Mouse (Mus musculus): Measurements from ENCODE around the gene Tenm2. TPM values are rescaled to one million over a fixed set of nuclear protein-coding genes. Genes with fewer than 3 reads are reported as not detected.

Gene Tenm2
- polyA plus RNA-seq, 1 experiment from 2014 or later: 5.1 TPM

DNA sequence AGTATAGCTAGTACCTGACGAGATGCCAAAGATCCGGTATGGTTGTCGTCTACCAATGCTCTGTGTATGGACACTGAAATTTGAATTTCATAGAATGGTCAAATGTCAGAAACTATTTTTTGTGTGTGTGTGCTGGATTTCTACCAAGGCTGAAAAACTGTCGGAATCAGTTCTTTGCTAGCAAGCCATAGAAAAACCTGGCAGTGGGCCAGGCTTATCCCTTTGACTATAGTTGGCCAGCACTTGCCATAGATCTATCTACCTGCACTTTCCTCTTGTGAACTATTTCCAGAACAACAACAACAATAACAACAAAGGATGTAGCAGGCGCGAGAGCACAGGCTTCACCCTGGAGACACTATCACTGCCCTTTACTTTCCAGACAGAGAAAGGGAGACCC lies 1098.5 kb downstream of the Tenm2 start:
- H3K4me1 ChIP-seq: no peaks in the 10 kb centered on the region
- no peak overlapping the region for H3K4me3 ChIP-seq
- H3K36me3 ChIP-seq: no peaks in the 10 kb centered on the region
- H3K9me3 ChIP-seq: no peaks in the 10 kb centered on the region
- 81% methylated on average over 6 of the region's 6 CpGs for WGBS
- no peak overlapping the region for H3K4me2 ChIP-seq
- no peak overlapping the region for H3K9ac ChIP-seq
- H3K27ac ChIP-seq: no peak overlapping the region
- no peaks in the 10 kb centered on the region for H3K27me3 ChIP-seq
- ATAC-seq (ENCODE audit: insufficient number of reproducible peaks, insufficient read depth, low FRiP score, low TSS enrichment, low read depth): no peak

DNA sequence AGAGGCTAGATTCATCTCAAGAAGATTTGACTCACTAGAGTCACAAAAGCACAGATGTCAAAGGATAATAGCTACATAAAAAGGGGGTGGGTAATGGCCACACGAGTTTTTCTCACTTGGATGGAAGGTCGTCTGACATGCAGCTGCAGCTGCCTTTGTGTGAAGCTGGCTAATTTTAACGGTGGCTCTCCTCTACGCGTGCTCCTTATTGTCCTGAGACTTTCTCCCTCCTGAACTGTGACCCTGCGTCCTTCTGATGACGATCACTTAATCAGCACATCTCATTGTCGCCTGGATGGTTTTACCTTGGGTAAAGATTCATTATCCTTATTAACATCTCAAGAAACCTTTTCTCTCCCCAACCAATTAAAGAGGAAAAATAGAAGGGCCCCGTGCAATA lies 1101.1 kb downstream of the Tenm2 start:
- no peak overlapping the region for H3K27ac ChIP-seq
- H3K9ac ChIP-seq: no peak overlapping the region
- H3K4me1 ChIP-seq: peaks cover 7% of the 10 kb centered on the region; the same call in 1 of the 2 replicates
- no peaks in the 10 kb centered on the region for H3K36me3 ChIP-seq
- H3K9me3 ChIP-seq: no peaks in the 10 kb centered on the region
- no peaks in the 10 kb centered on the region for H3K27me3 ChIP-seq
- H3K4me3 ChIP-seq: no peak overlapping the region
- WGBS: 70% methylated on average over 9 of the region's 9 CpGs
- H3K4me2 ChIP-seq: no peak overlapping the region
- no peak for ATAC-seq (ENCODE audit: insufficient number of reproducible peaks, insufficient read depth, low FRiP score, low TSS enrichment, low read depth)

DNA sequence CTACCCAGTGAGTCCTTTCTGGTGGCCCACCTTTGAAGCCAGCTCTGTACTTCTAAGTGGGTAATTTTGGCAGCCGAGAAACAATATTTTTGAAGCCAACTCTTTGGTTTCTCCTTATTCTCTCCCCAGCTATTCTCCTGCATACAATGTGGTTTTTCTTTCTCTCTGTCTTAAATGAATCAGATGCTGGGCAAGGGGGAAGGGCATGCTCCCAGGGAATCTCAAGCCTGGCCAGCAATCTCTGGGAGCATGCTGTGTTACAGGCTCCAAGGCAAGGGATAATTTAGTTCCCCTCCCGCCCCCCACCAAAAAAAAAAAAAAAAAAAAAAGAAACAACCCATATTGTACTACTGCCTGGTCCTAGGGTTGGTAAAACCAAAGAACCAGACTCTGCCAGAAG lies 1112.5 kb downstream of the Tenm2 start:
- no peak for ATAC-seq (ENCODE audit: insufficient number of reproducible peaks, insufficient read depth, low FRiP score, low TSS enrichment, low read depth)
- 53% methylated on average over 2 of the region's 2 CpGs for WGBS

DNA sequence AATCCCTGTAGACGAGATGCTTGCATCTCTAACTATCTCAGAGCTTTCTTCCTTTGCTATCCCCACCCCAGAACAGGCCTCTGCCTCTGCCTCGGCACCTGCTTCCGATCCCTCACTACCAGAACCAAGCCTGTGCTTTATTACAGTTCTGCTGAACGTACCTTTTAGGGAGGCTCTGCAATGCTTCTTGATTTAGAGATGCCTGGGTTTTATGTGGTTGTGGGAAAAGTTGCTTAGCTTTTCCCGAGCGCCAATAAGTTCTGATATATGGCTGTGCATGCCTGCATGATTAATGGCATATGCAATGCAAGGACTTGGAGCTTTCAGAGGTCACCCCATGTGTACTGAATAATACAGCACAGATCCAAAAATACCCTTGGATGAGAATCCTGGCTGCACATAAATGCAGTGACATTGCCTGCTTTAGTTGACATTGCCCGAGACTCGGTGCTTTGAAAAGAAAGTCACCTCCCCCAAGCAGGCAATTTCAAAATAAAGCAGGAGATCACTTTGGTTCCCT lies 1114.3 kb downstream of the Tenm2 start:
- H3K9me3 ChIP-seq: no peaks in the 10 kb centered on the region
- H3K9ac ChIP-seq: no peak overlapping the region
- no peak for ATAC-seq (ENCODE audit: insufficient number of reproducible peaks, insufficient read depth, low FRiP score, low TSS enrichment, low read depth)
- peaks cover 13% of the 10 kb centered on the region; the same call in 1 of the 2 replicates for H3K4me1 ChIP-seq
- no peak overlapping the region for H3K4me3 ChIP-seq
- no peaks in the 10 kb centered on the region for H3K27me3 ChIP-seq
- no peak overlapping the region for H3K27ac ChIP-seq
- H3K4me2 ChIP-seq: no peak overlapping the region
- H3K36me3 ChIP-seq: no peaks in the 10 kb centered on the region
- 51% methylated on average over 8 of the region's 8 CpGs for WGBS

More for the DNA sequence above, 1112.5 kb downstream of the Tenm2 start:
- Histone ChIP-seq H3K9me3 (no peaks in the 10 kb centered on the region), H3K9ac (no peak overlapping the region), H3K4me1 (peaks cover 13% of the 10 kb centered on the region; the same call in 1 of the 2 replicates), H3K36me3 (no peaks in the 10 kb centered on the region), H3K4me2 (no peak overlapping the region), H3K27ac (no peak overlapping the region; the same call in 1 of the 2 replicates), H3K27me3 (no peaks in the 10 kb centered on the region), H3K4me3 (no peak overlapping the region)

DNA sequence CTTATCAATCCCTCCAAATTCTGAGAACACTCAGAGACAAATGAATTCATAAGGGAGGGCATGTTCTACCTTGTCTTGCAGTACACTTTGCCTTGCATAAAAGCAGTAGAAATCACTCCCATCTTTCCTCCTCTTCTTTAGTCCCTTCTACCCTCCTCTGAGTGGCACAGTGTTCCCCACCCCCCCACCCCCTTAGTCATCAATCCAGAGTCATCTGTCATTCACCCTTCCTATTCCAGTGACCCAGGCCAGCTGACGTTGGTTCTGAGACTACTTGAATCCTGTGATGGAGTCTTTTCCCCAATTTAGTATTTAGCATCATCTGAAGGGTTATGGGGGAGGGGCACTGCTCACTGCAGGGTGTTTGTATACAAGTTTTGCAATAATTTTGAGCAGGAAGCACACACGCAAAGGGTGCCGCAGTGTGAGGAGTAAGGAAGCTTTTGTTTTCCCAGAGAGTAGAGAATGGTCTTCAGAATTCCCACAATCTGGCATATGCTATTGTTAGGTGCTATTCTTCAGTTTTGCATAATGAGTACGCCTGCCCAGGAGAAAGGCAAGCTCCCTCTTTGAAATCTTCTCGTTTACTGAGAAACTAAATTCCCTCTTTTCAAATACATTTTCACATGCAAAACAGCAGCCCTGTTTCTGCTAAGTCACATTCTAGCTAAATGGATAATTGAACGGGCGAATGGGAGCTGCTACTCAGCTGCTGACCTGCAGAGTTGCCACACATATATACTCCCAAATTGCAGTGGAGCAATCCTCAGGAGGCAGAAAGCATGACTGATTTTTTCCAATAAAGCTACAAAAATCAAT lies 1115.0 kb downstream of the Tenm2 start:
- H3K27ac ChIP-seq: no peak overlapping the region

DNA sequence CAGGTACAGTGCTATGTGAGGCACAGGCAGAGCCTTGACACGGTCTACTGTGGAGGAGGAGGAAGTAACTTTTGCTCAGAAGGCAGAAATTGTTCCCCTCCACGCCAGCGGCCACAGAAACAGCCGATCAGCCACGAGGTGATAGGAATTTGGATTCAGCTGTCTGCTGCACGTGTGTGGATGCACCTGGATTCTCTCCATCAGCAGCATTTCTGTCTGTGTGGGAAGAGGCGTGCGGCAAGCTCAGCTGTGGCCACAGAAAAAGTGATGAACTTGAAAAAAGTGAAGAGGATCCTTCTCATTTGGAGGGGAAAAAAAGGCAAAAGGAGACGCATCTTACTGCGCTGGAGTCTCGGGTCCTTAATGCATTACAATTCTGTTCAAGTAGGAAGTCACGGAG lies 1122.4 kb downstream of the Tenm2 start:
- no peak overlapping the region for H3K27ac ChIP-seq
- H3K36me3 ChIP-seq: no peaks in the 10 kb centered on the region
- no peaks in the 10 kb centered on the region for H3K9me3 ChIP-seq
- H3K4me1 ChIP-seq: 0 out of 2 replicates have a peak, but pooled peaks cover 14% of the 10 kb centered on the region
- H3K9ac ChIP-seq: no peak overlapping the region
- H3K4me3 ChIP-seq: no peak overlapping the region
- WGBS: 81% methylated on average over 12 of the region's 12 CpGs
- no peaks in the 10 kb centered on the region for H3K27me3 ChIP-seq
- no peak for ATAC-seq (ENCODE audit: insufficient number of reproducible peaks, insufficient read depth, low FRiP score, low TSS enrichment, low read depth)
- H3K4me2 ChIP-seq: no peak overlapping the region

More for the DNA sequence above, 1115.0 kb downstream of the Tenm2 start:
- Histone ChIP-seq H3K9me3 (no peaks in the 10 kb centered on the region), H3K9ac (no peak overlapping the region), H3K36me3 (no peaks in the 10 kb centered on the region), H3K4me2 (no peak overlapping the region), H3K27me3 (no peaks in the 10 kb centered on the region), H3K4me3 (no peak overlapping the region), H3K4me1 (peaks cover 13% of the 10 kb centered on the region; the same call in 1 of the 2 replicates)
- no peak for ATAC-seq (ENCODE audit: insufficient number of reproducible peaks, insufficient read depth, low FRiP score, low TSS enrichment, low read depth)
- 49% methylated on average over 7 of the region's 7 CpGs for WGBS

DNA sequence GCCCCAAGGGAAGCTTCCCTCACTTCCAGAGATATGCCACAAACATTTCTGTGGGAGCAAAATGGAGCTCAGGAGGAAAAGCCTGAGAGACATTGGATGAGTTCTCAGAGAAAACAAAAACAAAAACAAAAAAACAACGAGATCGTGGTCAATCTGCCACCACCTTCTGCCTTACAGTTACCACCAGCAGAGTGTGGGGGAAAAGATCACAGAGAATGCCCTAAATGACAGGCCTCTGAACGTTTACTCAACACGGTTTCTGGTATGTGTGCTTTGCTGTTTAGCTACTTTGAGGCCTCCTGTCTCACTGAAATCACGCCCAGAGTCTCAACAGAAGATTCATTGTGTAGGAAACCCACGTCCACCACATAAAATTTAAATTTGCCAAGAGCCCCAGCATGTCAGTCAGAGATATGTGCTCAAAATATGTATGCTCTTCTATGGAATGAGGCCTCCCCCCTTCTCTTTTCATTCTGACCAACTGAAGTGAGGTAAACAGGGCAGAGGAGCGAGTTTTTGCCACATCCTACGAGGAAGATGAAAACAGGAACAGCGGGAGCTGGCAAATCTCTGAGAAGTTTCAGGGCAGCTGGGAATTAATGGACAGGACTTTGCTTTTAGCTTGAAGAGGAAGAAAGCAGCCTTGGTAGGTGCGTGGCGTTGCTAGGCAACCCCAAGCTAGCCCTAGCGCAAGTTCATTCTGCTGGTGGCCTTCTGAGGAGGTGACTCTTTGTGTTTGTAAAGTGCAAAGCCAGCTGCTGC lies 1126.6 kb downstream of the Tenm2 start:
- H3K4me2 ChIP-seq: no peak overlapping the region
- no peak overlapping the region for H3K9ac ChIP-seq
- no peaks in the 10 kb centered on the region for H3K36me3 ChIP-seq
- H3K27ac ChIP-seq: 0 out of 2 replicates have a peak overlapping the region, but pooled peaks have one; percentile 11
- no peak overlapping the region for H3K4me3 ChIP-seq
- ATAC-seq (ENCODE audit: insufficient number of reproducible peaks, insufficient read depth, low FRiP score, low TSS enrichment, low read depth): no peak
- H3K27me3 ChIP-seq: no peaks in the 10 kb centered on the region
- 0 out of 2 replicates have a peak, but pooled peaks cover 14% of the 10 kb centered on the region for H3K4me1 ChIP-seq
- 30% methylated on average over 12 of the region's 12 CpGs for WGBS
- no peaks in the 10 kb centered on the region for H3K9me3 ChIP-seq

DNA sequence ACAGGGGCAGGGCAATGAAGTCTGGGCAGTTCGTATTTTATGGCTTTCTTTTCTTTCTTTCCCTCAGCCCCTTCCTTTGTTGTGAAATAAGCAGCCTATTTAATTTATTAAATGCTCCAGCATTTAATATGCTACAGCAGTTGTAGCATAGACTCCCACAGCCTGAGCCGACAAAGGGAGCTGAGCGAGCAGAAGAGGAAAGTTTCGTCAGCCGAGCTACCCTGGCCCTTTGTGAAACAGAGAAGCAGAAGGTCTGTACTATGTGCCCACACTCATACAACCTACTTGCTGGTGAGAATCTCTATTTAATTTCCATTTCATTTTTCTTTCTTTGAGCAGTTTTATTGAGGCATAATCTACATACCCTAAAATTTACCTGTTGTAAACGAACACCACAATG lies 1127.9 kb downstream of the Tenm2 start:
- no peaks in the 10 kb centered on the region for H3K9me3 ChIP-seq
- H3K36me3 ChIP-seq: no peaks in the 10 kb centered on the region
- no peak overlapping the region for H3K9ac ChIP-seq
- 0 out of 2 replicates have a peak, but pooled peaks cover 14% of the 10 kb centered on the region for H3K4me1 ChIP-seq
- H3K4me2 ChIP-seq: no peak overlapping the region
- no peak overlapping the region for H3K27ac ChIP-seq
- WGBS: 84% methylated on average over 6 of the region's 6 CpGs
- no peak for ATAC-seq (ENCODE audit: insufficient number of reproducible peaks, insufficient read depth, low FRiP score, low TSS enrichment, low read depth)
- H3K27me3 ChIP-seq: no peaks in the 10 kb centered on the region
- H3K4me3 ChIP-seq: no peak overlapping the region

DNA sequence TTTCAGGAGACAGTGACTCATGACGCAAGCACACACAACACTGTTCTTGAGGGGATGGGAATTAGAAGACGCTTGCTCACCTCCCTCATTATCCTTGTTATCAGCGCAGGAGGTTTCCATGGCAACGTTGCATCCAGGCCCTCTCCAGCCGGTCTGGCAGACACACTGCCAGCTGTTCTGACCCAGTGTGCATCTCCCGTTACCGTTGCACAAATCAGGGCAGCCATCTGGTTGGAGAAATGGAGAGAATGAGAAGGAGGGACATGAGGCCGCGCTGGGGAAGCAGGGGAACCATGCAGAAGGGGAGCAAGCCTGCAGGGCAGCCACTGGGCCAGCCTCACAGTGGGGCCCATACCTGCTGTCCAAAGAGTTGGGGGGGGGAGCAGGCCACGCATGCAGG lies 1129.1 kb downstream of the Tenm2 start:
- H3K4me1 ChIP-seq: 0 out of 2 replicates have a peak, but pooled peaks cover 11% of the 10 kb centered on the region
- 0 out of 2 replicates have a peak, but pooled peaks have one; percentile 37 for ATAC-seq (ENCODE audit: insufficient number of reproducible peaks, insufficient read depth, low FRiP score, low TSS enrichment, low read depth)
- no peak overlapping the region for H3K4me3 ChIP-seq
- no peaks in the 10 kb centered on the region for H3K36me3 ChIP-seq
- no peaks in the 10 kb centered on the region for H3K9me3 ChIP-seq
- H3K27me3 ChIP-seq: no peaks in the 10 kb centered on the region
- no peak overlapping the region for H3K27ac ChIP-seq
- H3K9ac ChIP-seq: no peak overlapping the region
- H3K4me2 ChIP-seq: no peak overlapping the region
- WGBS: 35% methylated on average over 10 of the region's 10 CpGs

DNA sequence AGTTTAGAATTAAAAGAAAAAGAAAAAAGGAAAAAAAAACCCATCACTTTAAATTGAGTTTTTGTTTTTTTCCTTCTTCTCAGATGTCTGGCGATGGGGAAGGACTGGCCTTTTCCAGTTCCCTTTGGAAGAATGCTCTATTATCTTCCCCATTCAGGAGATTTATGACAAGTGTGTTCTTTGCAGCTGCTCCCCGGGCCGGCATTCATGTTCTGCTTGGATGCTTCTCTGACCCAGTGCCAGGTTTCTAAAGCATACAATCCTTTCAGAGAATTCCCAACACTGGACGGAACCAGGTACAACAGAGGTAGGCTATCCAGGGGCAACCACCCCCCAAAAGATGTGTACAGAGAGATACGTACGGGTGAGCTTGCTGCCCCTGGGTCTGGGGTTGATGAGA lies 1132.2 kb downstream of the Tenm2 start:
- Histone ChIP-seq H3K27me3 (no peaks in the 10 kb centered on the region), H3K27ac (no peak overlapping the region), H3K4me1 (0 out of 2 replicates have a peak, but pooled peaks cover 1% of the 10 kb centered on the region), H3K9me3 (no peaks in the 10 kb centered on the region), H3K4me3 (no peak overlapping the region), H3K9ac (no peak overlapping the region), H3K4me2 (no peak overlapping the region), H3K36me3 (no peaks in the 10 kb centered on the region)
- WGBS: 56% methylated on average over 6 of the region's 6 CpGs
- ATAC-seq (ENCODE audit: insufficient number of reproducible peaks, insufficient read depth, low FRiP score, low TSS enrichment, low read depth): no peak

DNA sequence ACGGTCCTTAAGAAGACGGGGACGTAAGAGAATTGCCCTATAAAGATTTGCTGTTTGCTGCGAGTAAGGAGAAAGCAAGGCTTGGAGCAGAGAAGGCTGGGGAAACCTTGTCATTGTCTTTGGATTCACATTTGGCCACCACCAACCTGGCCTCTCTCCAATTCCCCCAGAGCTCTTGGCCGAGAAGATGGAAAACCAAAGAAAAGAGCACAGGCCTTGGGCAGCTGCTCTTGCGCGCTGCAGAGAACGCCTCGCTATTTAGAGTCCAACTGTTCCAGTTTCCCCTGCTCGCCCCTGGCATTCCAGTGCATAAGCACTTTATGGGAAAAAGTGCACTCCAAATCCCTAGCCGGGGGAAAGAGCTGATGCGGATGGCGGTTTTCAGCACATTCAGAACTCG lies 1139.5 kb downstream of the Tenm2 start:
- Histone ChIP-seq H3K4me1 (no peaks in the 10 kb centered on the region), H3K27ac (no peak overlapping the region), H3K4me2 (no peak overlapping the region), H3K9me3 (no peaks in the 10 kb centered on the region), H3K36me3 (no peaks in the 10 kb centered on the region), H3K4me3 (no peak overlapping the region), H3K27me3 (no peaks in the 10 kb centered on the region), H3K9ac (no peak overlapping the region)
- WGBS: 83% methylated on average over 14 of the region's 14 CpGs
- no peak for ATAC-seq (ENCODE audit: insufficient number of reproducible peaks, insufficient read depth, low FRiP score, low TSS enrichment, low read depth)
